Mouse (Mus musculus) ES-Bruce4 (cell line): Measurements from ENCODE around the gene Cd83.

Experiments used
- CTCF ChIP-seq: IDR thresholded peaks from one replicate; pipeline ENCODE4 v1.8.1; 2011; ENCODE audit warnings: low read depth, low read length
- EP300 ChIP-seq: IDR thresholded peaks from 2 replicates; pipeline ENCODE4 v1.6.1; 2011; ENCODE audit warnings: low read depth, low read length; ENCODE audit not compliant: insufficient read depth
- POLR2A ChIP-seq: IDR thresholded peaks from one replicate; pipeline ENCODE4 v1.8.1; 2011; ENCODE audit warnings: low read length; ENCODE audit not compliant: insufficient read depth

DNA sequence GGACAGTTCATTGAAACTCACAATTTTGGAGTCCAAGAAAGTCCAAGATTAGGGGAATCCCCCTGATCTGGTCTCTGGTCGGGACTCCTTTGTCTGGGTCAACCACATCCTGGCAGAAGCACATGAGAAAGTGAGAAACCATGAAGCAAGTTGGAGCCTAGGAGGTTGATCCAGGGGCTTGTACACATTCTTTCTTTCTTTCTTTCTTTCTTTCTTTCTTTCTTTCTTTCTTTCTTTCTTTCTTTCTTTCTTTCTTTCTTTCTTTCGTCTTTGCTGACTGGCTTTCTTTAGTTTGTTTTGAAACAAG is 9.2 kb upstream of the Cd83 start:
- TF ChIP-seq CTCF (no peak), POLR2A (no peak), EP300 (no peak)
